Mouse (Mus musculus): ENCODE data around the gene Tas2r105. TPM values are rescaled to one million over a fixed set of nuclear protein-coding genes. Genes with fewer than 3 reads are reported as not detected.

Tas2r105 gene
- not detected in 2 replicates for polyA plus RNA-seq (2014; fragmentation: Nextera tagmentation; extraction: Ambion mirVana)

- H3K4me3 ChIP-seq (ENCODE audit: low read depth, low read length) = no peak within 1 kb of the TSS
- H3K4me1 ChIP-seq (replicated peaks; ENCODE audit: control insufficient read depth, insufficient read depth, low read length) = no peaks in the 10 kb centered on the region
- H3K9me3 ChIP-seq (ENCODE audit: control insufficient read depth, low read length) = no peaks in the 10 kb centered on the region; the same call in 1 of the 2 replicates
- WGBS = 81% methylated on average over 1 of the region's 1 CpGs
- H3K4me2 ChIP-seq (ENCODE audit: low read length) = no peak within 1 kb of the TSS
- H3K27me3 ChIP-seq (replicated peaks; ENCODE audit: control insufficient read depth, insufficient read depth, low read length) = no peaks in the 10 kb centered on the region
- H3K36me3 ChIP-seq (ENCODE audit: control insufficient read depth, insufficient read depth, low read length) = no peaks in the 10 kb centered on the region
- H3K27ac ChIP-seq (ENCODE audit: low read depth) = no peak within 1 kb of the TSS
- no peak for ATAC-seq (replicated peaks; ENCODE audit: low FRiP score, low TSS enrichment, low read depth)
- no peak within 1 kb of the TSS for H3K9ac ChIP-seq (ENCODE audit: low read length)
- no peak for DNase-seq (ENCODE audit: low spot score)
Measured at GRCm38 (mm10) chr6:131687395-131687794, at the start of gene Tas2r105. Tas2r105 (minus strand) TSS chr6:131687495.

GRCm38 (mm10) chr6:131712803-131713202, 25.5 kb upstream of the Tas2r105 start:
- Histone ChIP-seq H3K27me3 (replicated peaks; ENCODE audit: control insufficient read depth, insufficient read depth, low read length) (no peaks in the 10 kb centered on the region), H3K4me1 (replicated peaks; ENCODE audit: control insufficient read depth, insufficient read depth, low read length) (no peaks in the 10 kb centered on the region), H3K27ac (ENCODE audit: low read depth) (no peak overlapping the region), H3K9me3 (ENCODE audit: control insufficient read depth, low read length) (0 out of 2 replicates have a peak, but pooled peaks cover 4% of the 10 kb centered on the region), H3K4me3 (ENCODE audit: low read depth, low read length) (no peak overlapping the region), H3K36me3 (ENCODE audit: control insufficient read depth, insufficient read depth, low read length) (no peaks in the 10 kb centered on the region), H3K4me2 (ENCODE audit: low read length) (no peak overlapping the region), H3K9ac (ENCODE audit: low read length) (no peak overlapping the region)
- ATAC-seq (replicated peaks; ENCODE audit: low FRiP score, low TSS enrichment, low read depth) (no peak), DNase-seq (ENCODE audit: low spot score) (no peak)
- 44% methylated on average over 7 of the region's 7 CpGs for WGBS

GRCm38 (mm10) chr6:131689963-131690362, 2.7 kb upstream of the Tas2r105 start, which contains the start of gene Tas2r114:
Tas2r114 (minus strand) TSS chr6:131690063.
- Histone ChIP-seq H3K4me2 (ENCODE audit: low read length) (no peak within 1 kb of the TSS), H3K4me1 (replicated peaks; ENCODE audit: control insufficient read depth, insufficient read depth, low read length) (no peaks in the 10 kb centered on the region), H3K9ac (ENCODE audit: low read length) (no peak within 1 kb of the TSS)

GRCm38 (mm10) chr6:131685644-131686043, 1.7 kb downstream of the Tas2r105 start, which contains the start of gene Tas2r104:
Tas2r104 (minus strand) TSS chr6:131685744.
- Histone ChIP-seq H3K9ac (ENCODE audit: low read length) (no peak within 1 kb of the TSS), H3K4me3 (ENCODE audit: low read depth, low read length) (no peak within 1 kb of the TSS), H3K4me2 (ENCODE audit: low read length) (no peak within 1 kb of the TSS), H3K9me3 (ENCODE audit: control insufficient read depth, low read length) (no peaks in the 10 kb centered on the region), H3K27ac (ENCODE audit: low read depth) (no peak within 1 kb of the TSS), H3K36me3 (ENCODE audit: control insufficient read depth, insufficient read depth, low read length) (no peaks in the 10 kb centered on the region), H3K4me1 (replicated peaks; ENCODE audit: control insufficient read depth, insufficient read depth, low read length) (no peaks in the 10 kb centered on the region), H3K27me3 (replicated peaks; ENCODE audit: control insufficient read depth, insufficient read depth, low read length) (no peaks in the 10 kb centered on the region)
- ATAC-seq (replicated peaks; ENCODE audit: low FRiP score, low TSS enrichment, low read depth) = no peak
- 70% methylated on average over 1 of the region's 1 CpGs for WGBS
- no peak for DNase-seq (ENCODE audit: low spot score)

More at GRCm38 (mm10) chr6:131689963-131690362, 2.7 kb upstream of the Tas2r105 start, which contains the start of gene Tas2r114:
- no peaks in the 10 kb centered on the region; the same call in 1 of the 2 replicates for H3K9me3 ChIP-seq (ENCODE audit: control insufficient read depth, low read length)
- H3K27ac ChIP-seq (ENCODE audit: low read depth) = no peak within 1 kb of the TSS
- no peaks in the 10 kb centered on the region for H3K36me3 ChIP-seq (ENCODE audit: control insufficient read depth, insufficient read depth, low read length)
- ATAC-seq (replicated peaks; ENCODE audit: low FRiP score, low TSS enrichment, low read depth) (no peak), DNase-seq (ENCODE audit: low spot score) (no peak)
- H3K4me3 ChIP-seq (ENCODE audit: low read depth, low read length) = no peak within 1 kb of the TSS
- H3K27me3 ChIP-seq (replicated peaks; ENCODE audit: control insufficient read depth, insufficient read depth, low read length) = no peaks in the 10 kb centered on the region

- 68% methylated on average over 3 of the region's 3 CpGs for WGBS
- DNase-seq (ENCODE audit: low spot score) (no peak), ATAC-seq (replicated peaks; ENCODE audit: low FRiP score, low TSS enrichment, low read depth) (no peak)
- no peak within 1 kb of the TSS for H3K9ac ChIP-seq (ENCODE audit: low read length)
- H3K36me3 ChIP-seq (ENCODE audit: control insufficient read depth, insufficient read depth, low read length) = no peaks in the 10 kb centered on the region
- H3K27me3 ChIP-seq (replicated peaks; ENCODE audit: control insufficient read depth, insufficient read depth, low read length) = no peaks in the 10 kb centered on the region
- H3K4me1 ChIP-seq (replicated peaks; ENCODE audit: control insufficient read depth, insufficient read depth, low read length) = no peaks in the 10 kb centered on the region
- no peak within 1 kb of the TSS for H3K27ac ChIP-seq (ENCODE audit: low read depth)
- H3K9me3 ChIP-seq (ENCODE audit: control insufficient read depth, low read length) = no peaks in the 10 kb centered on the region
- H3K4me2 ChIP-seq (ENCODE audit: low read length) = no peak within 1 kb of the TSS
- H3K4me3 ChIP-seq (ENCODE audit: low read depth, low read length) = no peak within 1 kb of the TSS
Measured at GRCm38 (mm10) chr6:131678786-131679185, 8.5 kb downstream of the Tas2r105 start, which contains the start of gene Tas2r106. Tas2r106 (minus strand) TSS chr6:131678886.

GRCm38 (mm10) chr6:131660049-131660448, 27.2 kb downstream of the Tas2r105 start, which contains the start of gene Tas2r107:
Tas2r107 (minus strand) TSS chr6:131660149.
- no peak within 1 kb of the TSS for H3K27ac ChIP-seq (ENCODE audit: low read depth)
- H3K9me3 ChIP-seq (ENCODE audit: control insufficient read depth, low read length) = no peaks in the 10 kb centered on the region
- no peak within 1 kb of the TSS for H3K9ac ChIP-seq (ENCODE audit: low read length)
- H3K27me3 ChIP-seq (replicated peaks; ENCODE audit: control insufficient read depth, insufficient read depth, low read length) = no peaks in the 10 kb centered on the region
- no peak within 1 kb of the TSS for H3K4me2 ChIP-seq (ENCODE audit: low read length)
- no peak within 1 kb of the TSS for H3K4me3 ChIP-seq (ENCODE audit: low read depth, low read length)
- no peaks in the 10 kb centered on the region for H3K36me3 ChIP-seq (ENCODE audit: control insufficient read depth, insufficient read depth, low read length)
- ATAC-seq (replicated peaks; ENCODE audit: low FRiP score, low TSS enrichment, low read depth) = no peak
- no peak for DNase-seq (ENCODE audit: low spot score)
- no peaks in the 10 kb centered on the region for H3K4me1 ChIP-seq (replicated peaks; ENCODE audit: control insufficient read depth, insufficient read depth, low read length)

Other genes starting within 250 kb of the Tas2r105 start
- gene 5430401F13Rik, start 201.1 kb downstream of the Tas2r105 start, polyA plus RNA-seq (2014; fragmentation: Nextera tagmentation; extraction: Ambion mirVana) = not detected in 2 replicates
- not detected in 2 replicates for gene Gm6619, start 201.1 kb downstream of the Tas2r105 start, polyA plus RNA-seq (2014; fragmentation: Nextera tagmentation; extraction: Ambion mirVana)
- gene Tas2r130, start 56.6 kb downstream of the Tas2r105 start, polyA plus RNA-seq (2014; fragmentation: Nextera tagmentation; extraction: Ambion mirVana) = not detected in 2 replicates
- not detected in 2 replicates for gene Tas2r107, start 27.3 kb downstream of the Tas2r105 start, polyA plus RNA-seq (2014; fragmentation: Nextera tagmentation; extraction: Ambion mirVana)
- not detected in 2 replicates for gene Tas2r106, start 8.6 kb downstream of the Tas2r105 start, polyA plus RNA-seq (2014; fragmentation: Nextera tagmentation; extraction: Ambion mirVana)
- gene Tas2r104, start 1.8 kb downstream of the Tas2r105 start, polyA plus RNA-seq (2014; fragmentation: Nextera tagmentation; extraction: Ambion mirVana) = not detected in 2 replicates
- gene Tas2r114, start 2.6 kb upstream of the Tas2r105 start, polyA plus RNA-seq (2014; fragmentation: Nextera tagmentation; extraction: Ambion mirVana) = not detected in 2 replicates

Data from intestine, embryonic 14.5 days (tissue).